Comparison of ENCODE assay signal across 11 mouse cellular contexts in genomic region chr6:94805685-94806084, GRCm38 (mm10).
DNase-seq lines count a peak whose midpoint lies in the region; ATAC-seq and TF ChIP-seq lines count a peak whose summit lies in the region.
"Had no signal": no experiment of that assay in that cellular context is flagged by ENCODE, and none has a peak within 500 bp of the region (broad histone marks: within the 10 kb centered on the region; RNA-seq: fewer than 3 reads in every experiment).

No protein-coding gene starts in this region.

- H3K9ac ChIP-seq in forebrain, postnatal 0 days, result no peak overlapping the region
- no peak overlapping the region for H3K9ac ChIP-seq in lung, embryonic 14.5 days
- H3K9ac ChIP-seq in heart, embryonic 12.5 days, result no peak overlapping the region

- TF ChIP-seq POLR2A in lung, adult 2 months (IDR thresholded peaks at IDR 0.05; ENCODE audit: borderline replicate concordance, extremely low read depth, low read depth, low read length), result no peak

- H3K27me3 ChIP-seq in forebrain, embryonic 10.5 days (ENCODE audit: poor library complexity, severe bottlenecking), result 0 out of 2 replicates have a peak, but pooled peaks cover 9% of the 10 kb centered on the region
- H3K27me3 ChIP-seq in forebrain, postnatal 0 days (ENCODE audit: insufficient read depth, low read length), result no peaks in the 10 kb centered on the region
- no peaks in the 10 kb centered on the region; the same call in 1 of the 2 replicates for H3K27me3 ChIP-seq in lung, embryonic 14.5 days (ENCODE audit: insufficient read depth, low read length)
- H3K27me3 ChIP-seq in heart, embryonic 12.5 days (replicated peaks), result no peaks in the 10 kb centered on the region

- WGBS in forebrain, embryonic 10.5 days, result 67% methylated on average over 6 of the region's 6 CpGs
- 79% methylated on average over 6 of the region's 6 CpGs for WGBS in forebrain, postnatal 0 days
- WGBS in lung, embryonic 14.5 days, result 17% methylated on average over 6 of the region's 6 CpGs
- WGBS in lung, adult 2 months, result 23% methylated on average over 6 of the region's 6 CpGs
- WGBS in heart, embryonic 12.5 days, result 42% methylated on average over 6 of the region's 6 CpGs

- TF ChIP-seq CTCF in forebrain, postnatal 0 days (IDR thresholded peaks at IDR 0.05; ENCODE audit: low read depth), result no peak
- no peak for TF ChIP-seq CTCF in lung, embryonic 14.5 days (IDR thresholded peaks at IDR 0.05; ENCODE audit: low read depth)
- TF ChIP-seq CTCF in lung, adult 2 months (IDR thresholded peaks at IDR 0.05; ENCODE audit: insufficient read depth, low read length), result no peak

- no peak overlapping the region for H3K4me2 ChIP-seq in forebrain, postnatal 0 days (ENCODE audit: low read depth)
- H3K4me2 ChIP-seq in lung, embryonic 14.5 days, result no peak overlapping the region
- 0 out of 2 replicates have a peak overlapping the region, but pooled peaks have one; percentile 18 for H3K4me2 ChIP-seq in heart, embryonic 12.5 days

- peaks cover 55% of the 10 kb centered on the region for H3K4me1 ChIP-seq in forebrain, embryonic 10.5 days
- no peaks in the 10 kb centered on the region for H3K4me1 ChIP-seq in forebrain, postnatal 0 days (ENCODE audit: insufficient read depth)
- H3K4me1 ChIP-seq in lung, embryonic 14.5 days (ENCODE audit: insufficient read depth), result peaks cover 9% of the 10 kb centered on the region; the same call in 1 of the 2 replicates
- no peaks in the 10 kb centered on the region; the same call in 1 of the 2 replicates for H3K4me1 ChIP-seq in lung, adult 2 months (ENCODE audit: control insufficient read depth, insufficient read depth, low read length)
- H3K4me1 ChIP-seq in heart, embryonic 12.5 days (replicated peaks), result peaks cover 36% of the 10 kb centered on the region

- H3K27ac ChIP-seq in forebrain, embryonic 10.5 days, result peak overlapping the region; percentile 66
- H3K27ac ChIP-seq in forebrain, postnatal 0 days (ENCODE audit: low read depth, low read length), result no peak overlapping the region
- H3K27ac ChIP-seq in lung, embryonic 14.5 days (ENCODE audit: low read depth), result no peak overlapping the region
- no peak overlapping the region for H3K27ac ChIP-seq in heart, embryonic 12.5 days (ENCODE audit: poor library complexity, severe bottlenecking)

- ATAC-seq in forebrain, postnatal 0 days, result no peak
- no peak for ATAC-seq in lung, embryonic 14.5 days (ENCODE audit: insufficient read depth)
- no peak for ATAC-seq in heart, embryonic 12.5 days (ENCODE audit: insufficient number of reproducible peaks, low FRiP score)
- ATAC-seq in erythroid progenitor cell, adult 5-6 weeks (replicated peaks; ENCODE audit: low FRiP score, poor library complexity, severe bottlenecking), result no peak
- no peak for ATAC-seq in erythroblast, adult 5-6 weeks (replicated peaks; ENCODE audit: low FRiP score, poor library complexity, severe bottlenecking)

- H3K9me3 ChIP-seq in forebrain, embryonic 10.5 days, result no peaks in the 10 kb centered on the region
- no peaks in the 10 kb centered on the region for H3K9me3 ChIP-seq in forebrain, postnatal 0 days (ENCODE audit: low read length)
- H3K9me3 ChIP-seq in lung, embryonic 14.5 days (ENCODE audit: low read depth, low read length), result no peaks in the 10 kb centered on the region
- no peaks in the 10 kb centered on the region for H3K9me3 ChIP-seq in heart, embryonic 12.5 days (replicated peaks)

- no peak overlapping the region for H3K4me3 ChIP-seq in forebrain, embryonic 10.5 days
- no peak overlapping the region for H3K4me3 ChIP-seq in forebrain, postnatal 0 days (ENCODE audit: low read depth, low read length)
- no peak overlapping the region for H3K4me3 ChIP-seq in lung, embryonic 14.5 days (ENCODE audit: low read depth, low read length)
- no peak overlapping the region for H3K4me3 ChIP-seq in lung, adult 2 months (replicated peaks; ENCODE audit: extremely low read depth, low read depth, low read length)
- no peak overlapping the region for H3K4me3 ChIP-seq in heart, embryonic 12.5 days
- H3K4me3 ChIP-seq: myocyte had no signal

- DNase-seq in forebrain, embryonic 10.5 days (ENCODE audit: extremely low spot score, low spot score), result peak; percentile 23
- DNase-seq in forebrain, postnatal 0 days, result no peak
- DNase-seq in lung, embryonic 14.5 days, result peak; percentile 69
- DNase-seq in lung, adult 2 months, result no peak
- DNase-seq in mesoderm, embryonic 11.5 days (ENCODE audit: low read depth, low spot score), result peak; percentile 63
- DNase-seq: cerebellum, postnatal 10 days; right cerebral cortex, postnatal 25 days had no signal

- no peaks in the 10 kb centered on the region for H3K36me3 ChIP-seq in forebrain, embryonic 10.5 days (replicated peaks)
- no peaks in the 10 kb centered on the region for H3K36me3 ChIP-seq in forebrain, postnatal 0 days (ENCODE audit: insufficient read depth)
- no peaks in the 10 kb centered on the region for H3K36me3 ChIP-seq in lung, embryonic 14.5 days (ENCODE audit: insufficient read depth)
- no peaks in the 10 kb centered on the region for H3K36me3 ChIP-seq in heart, embryonic 12.5 days

Comparison
In these comparisons a context has a peak if more than half of its experiments do, and no peak if none do; other contexts are left out.
1. DNase-seq: peak in forebrain, embryonic 10.5 days (single experiment), lung, embryonic 14.5 days (single experiment) and mesoderm, embryonic 11.5 days (single experiment); none in forebrain, postnatal 0 days (single experiment) and lung, adult 2 months (single experiment).